Mouse (Mus musculus): Measurements from ENCODE around the gene Cst8. TPM values are rescaled to one million over a fixed set of nuclear protein-coding genes. Genes with fewer than 3 reads are reported as not detected.
"Not testable (repeated sequence)": the region's sequence is repeated elsewhere in the genome, so short reads cannot be mapped to it uniquely, and the experiment has no call there.

The Cst8 gene
- polyA plus RNA-seq (2015; fragmentation: Nextera tagmentation; extraction: Ambion mirVana) = not detected in 2 replicates

DNA sequence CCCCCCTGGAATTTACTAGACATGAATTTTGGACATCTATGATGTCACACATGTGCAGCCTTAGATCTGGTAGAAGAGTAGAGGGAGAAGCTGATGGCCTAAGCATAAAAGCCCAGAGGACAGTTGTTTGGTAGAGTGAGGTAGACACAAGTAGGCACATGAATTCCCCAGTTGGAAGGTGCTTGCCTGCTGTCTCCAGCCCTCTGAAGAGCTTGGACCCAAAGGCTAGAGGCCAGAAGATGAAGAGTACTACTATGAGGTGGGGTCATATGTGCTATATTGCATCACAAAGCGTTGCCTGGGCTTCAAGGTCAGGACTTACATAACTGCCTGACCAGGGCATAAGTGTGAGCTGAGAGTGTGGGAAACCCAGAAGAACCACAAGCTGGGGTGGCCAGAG, at the start of gene Cst8:
Gene Cst8 (plus strand): TSS at position 301 of the 400 bp plus-strand sequence.
- DNase-seq (no peak), ATAC-seq (ENCODE audit: low read depth) (no peak)
- Histone ChIP-seq H3K9me3 (replicated peaks) (no peaks in the 10 kb centered on the region), H3K4me3 (replicated peaks) (no peak within 1 kb of the TSS), H3K9ac (no peak within 1 kb of the TSS), H3K4me1 (replicated peaks) (no peaks in the 10 kb centered on the region), H3K36me3 (no peaks in the 10 kb centered on the region), H3K27me3 (no peaks in the 10 kb centered on the region), H3K4me2 (no peak within 1 kb of the TSS), H3K27ac (no peak within 1 kb of the TSS)
- 44% methylated on average over 1 of the region's 1 CpGs for WGBS (ENCODE audit: insufficient replicate concordance)

DNA sequence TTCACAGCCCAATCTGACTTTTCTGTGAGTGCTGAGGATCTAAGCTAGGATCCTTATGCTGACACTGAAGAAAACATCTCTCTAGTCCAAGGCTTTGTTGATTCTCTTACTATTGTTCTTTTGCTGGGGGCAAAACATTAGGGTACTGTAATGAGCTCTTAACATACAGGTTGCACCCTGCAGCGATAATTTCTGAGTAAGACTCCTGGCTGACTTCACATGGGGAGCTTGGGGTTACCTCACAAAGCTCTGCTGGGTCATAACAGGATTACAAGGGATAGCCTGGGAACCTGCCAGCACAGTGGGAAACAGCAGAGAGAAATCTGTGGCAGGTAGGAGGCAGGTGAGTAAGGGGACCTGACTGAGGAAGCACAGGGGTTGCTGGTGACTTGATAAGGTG, 48.5 kb upstream of the Cst8 start, which contains the start of gene Cstl1:
Gene Cstl1 (plus strand): TSS at position 301 of the 400 bp plus-strand sequence.
- no peak within 1 kb of the TSS for H3K4me3 ChIP-seq (replicated peaks)
- H3K36me3 ChIP-seq = no peaks in the 10 kb centered on the region
- no peak for DNase-seq
- 57% methylated on average over 1 of the region's 1 CpGs for WGBS (ENCODE audit: insufficient replicate concordance)
- ATAC-seq (ENCODE audit: low read depth) = no peak
- no peaks in the 10 kb centered on the region for H3K9me3 ChIP-seq (replicated peaks)
- H3K9ac ChIP-seq = no peak within 1 kb of the TSS
- H3K27me3 ChIP-seq = no peaks in the 10 kb centered on the region
- no peak within 1 kb of the TSS for H3K27ac ChIP-seq
- no peak within 1 kb of the TSS for H3K4me2 ChIP-seq
- H3K4me1 ChIP-seq (replicated peaks) = 0 out of 2 replicates have a peak, but pooled peaks cover 2% of the 10 kb centered on the region

GRCm38 (mm10) chr2:148751893-148752813, 46.4 kb upstream of the Cst8 start:
- H3K36me3 ChIP-seq = no peaks in the 10 kb centered on the region
- peak overlapping the region; percentile 30; the same call in 1 of the 2 replicates for H3K4me3 ChIP-seq (replicated peaks)
- H3K27me3 ChIP-seq = no peaks in the 10 kb centered on the region
- H3K9me3 ChIP-seq (replicated peaks) = no peaks in the 10 kb centered on the region
- DNase-seq = peak; percentile 55
- H3K4me1 ChIP-seq (replicated peaks) = 0 out of 2 replicates have a peak, but pooled peaks cover 2% of the 10 kb centered on the region
- H3K9ac ChIP-seq = no peak overlapping the region
- peak; percentile 48; the same call in 1 of the 2 replicates for ATAC-seq (ENCODE audit: low read depth)
- H3K27ac ChIP-seq = no peak overlapping the region
- H3K4me2 ChIP-seq = peak overlapping the region; percentile 60
- WGBS (ENCODE audit: insufficient replicate concordance) = 14% methylated on average over 15 of the region's 15 CpGs

- Histone ChIP-seq H3K27me3 (no peaks in the 10 kb centered on the region), H3K9me3 (replicated peaks) (no peaks in the 10 kb centered on the region), H3K36me3 (no peaks in the 10 kb centered on the region), H3K9ac (no peak overlapping the region), H3K27ac (no peak overlapping the region), H3K4me2 (no peak overlapping the region), H3K4me1 (replicated peaks) (0 out of 2 replicates have a peak, but pooled peaks cover 2% of the 10 kb centered on the region), H3K4me3 (replicated peaks) (no peak overlapping the region)
- 33% methylated on average over 1 of the region's 1 CpGs for WGBS (ENCODE audit: insufficient replicate concordance)
- DNase-seq (no peak), ATAC-seq (ENCODE audit: low read depth) (no peak)
These were observed 44.2 kb upstream of the Cst8 start for GRCm38 (mm10) chr2:148754310-148754846.

DNA sequence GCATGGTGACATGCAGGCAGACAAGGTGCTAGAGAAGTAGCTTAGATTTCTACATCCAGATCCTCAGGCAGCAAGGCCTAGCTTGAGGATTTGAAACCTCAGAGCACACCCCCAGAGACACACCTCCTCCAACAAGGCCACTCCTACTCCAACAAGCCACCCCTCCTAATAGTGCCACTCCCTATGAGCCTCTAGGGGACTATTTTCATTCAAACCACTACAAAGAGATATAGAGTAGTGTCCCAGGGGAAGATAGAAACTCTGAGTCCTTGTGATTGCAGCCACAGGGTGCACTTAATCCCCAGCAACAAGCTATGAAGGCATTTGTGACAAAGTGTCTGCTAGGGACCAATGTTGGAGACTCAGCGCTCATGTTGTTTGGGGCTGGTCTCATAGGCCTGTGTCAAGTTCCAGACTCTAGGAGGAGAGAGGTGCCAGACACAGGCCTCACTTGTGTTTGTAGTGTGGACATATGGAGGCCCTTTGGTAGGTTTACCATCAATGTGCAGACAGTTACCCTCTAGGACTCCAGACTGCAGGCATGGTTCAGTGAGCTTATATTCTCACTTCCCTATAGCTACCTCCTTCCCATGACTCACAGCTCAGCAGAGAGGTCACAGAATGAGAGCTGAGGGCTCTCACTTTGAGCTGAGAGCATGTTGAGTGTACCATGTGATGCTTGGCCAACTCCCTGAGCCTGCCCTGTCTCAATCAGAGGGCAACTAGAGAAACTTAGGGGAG, 34.8 kb upstream of the Cst8 start:
- ATAC-seq (ENCODE audit: low read depth) = no peak
- Histone ChIP-seq H3K27me3 (no peaks in the 10 kb centered on the region), H3K9ac (no peak overlapping the region), H3K27ac (no peak overlapping the region), H3K4me1 (replicated peaks) (no peaks in the 10 kb centered on the region), H3K9me3 (replicated peaks) (no peaks in the 10 kb centered on the region), H3K4me2 (no peak overlapping the region), H3K36me3 (no peaks in the 10 kb centered on the region), H3K4me3 (replicated peaks) (no peak overlapping the region)
- no peak for DNase-seq
- WGBS (ENCODE audit: insufficient replicate concordance) = 96% methylated on average over 1 of the region's 1 CpGs

GRCm38 (mm10) chr2:148771397-148771796, 27.2 kb upstream of the Cst8 start, which contains the start of gene Cst11:
TSS of gene Cst11 (minus strand) at chr2:148771497.
- DNase-seq; H3K27ac ChIP-seq; H3K27me3 ChIP-seq; H3K4me2 ChIP-seq; H3K9ac ChIP-seq; H3K9me3 ChIP-seq (replicated peaks); H3K4me1 ChIP-seq (replicated peaks); H3K36me3 ChIP-seq; H3K4me3 ChIP-seq (replicated peaks); ATAC-seq (ENCODE audit: low read depth): not testable (repeated sequence)
- WGBS (ENCODE audit: insufficient replicate concordance) = 71% methylated on average over 4 of the region's 4 CpGs

DNA sequence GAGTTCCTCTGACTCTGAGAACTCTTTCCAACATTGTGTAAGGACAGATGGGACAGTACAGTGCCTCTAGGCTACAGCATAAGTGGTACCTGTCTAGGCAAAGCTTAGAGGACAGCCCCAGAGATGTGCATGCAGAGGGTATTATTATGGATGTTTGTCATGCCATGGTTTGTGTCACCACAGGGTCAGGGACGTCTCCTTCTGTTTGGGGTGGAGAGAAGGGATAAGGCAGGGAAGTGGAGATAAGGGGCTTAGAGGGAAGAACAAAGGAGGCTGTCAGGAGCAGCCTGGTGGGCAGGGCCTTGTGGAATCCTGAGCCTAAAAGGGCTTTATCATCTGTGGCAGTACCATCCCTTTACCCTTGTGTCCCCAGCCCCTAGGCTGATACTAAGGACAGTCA, 16.9 kb upstream of the Cst8 start, which contains the start of gene 8030411F24Rik:
Gene 8030411F24Rik (plus strand): TSS at position 301 of the 400 bp plus-strand sequence.
- Histone ChIP-seq H3K9me3 (replicated peaks) (no peaks in the 10 kb centered on the region), H3K4me2 (no peak within 1 kb of the TSS), H3K9ac (no peak within 1 kb of the TSS), H3K27me3 (no peaks in the 10 kb centered on the region), H3K4me1 (replicated peaks) (no peaks in the 10 kb centered on the region), H3K27ac (no peak within 1 kb of the TSS), H3K36me3 (no peaks in the 10 kb centered on the region), H3K4me3 (replicated peaks) (no peak within 1 kb of the TSS)
- ATAC-seq (ENCODE audit: low read depth) (no peak), DNase-seq (no peak)
- WGBS (ENCODE audit: insufficient replicate concordance) = 14% methylated on average over 1 of the region's 1 CpGs

GRCm38 (mm10) chr2:148789142-148789541, 9.4 kb upstream of the Cst8 start, which contains the start of gene Cst12:
TSS of gene Cst12 (plus strand) at chr2:148789361.
- ATAC-seq (ENCODE audit: low read depth) (no peak), DNase-seq (no peak)
- 72% methylated on average over 6 of the region's 6 CpGs for WGBS (ENCODE audit: insufficient replicate concordance)

DNA sequence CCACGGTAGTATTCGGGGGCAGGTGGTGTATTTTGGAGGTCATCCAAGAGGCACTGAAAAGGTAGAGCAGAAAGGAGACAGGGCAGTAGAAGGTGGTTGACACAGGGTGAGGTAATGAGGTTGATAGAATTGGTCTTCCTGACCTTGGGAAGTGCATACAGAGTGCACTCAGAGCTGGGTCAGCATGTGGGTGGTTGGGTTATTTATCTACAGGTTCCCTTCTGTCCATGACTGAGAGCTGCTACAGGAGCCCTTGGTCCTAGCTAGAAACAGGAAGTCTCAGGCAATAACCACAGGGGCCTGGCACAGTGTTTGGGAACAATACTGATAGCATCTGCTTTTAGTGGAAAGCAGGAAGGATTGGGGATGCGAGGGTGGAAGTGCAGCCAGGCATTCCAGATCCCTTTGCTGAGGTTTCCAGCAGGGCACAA, 2.9 kb downstream of the Cst8 start:
- peak; percentile 45; the same call in 1 of the 2 replicates for ATAC-seq (ENCODE audit: low read depth)
- no peaks in the 10 kb centered on the region for H3K4me1 ChIP-seq (replicated peaks)
- H3K36me3 ChIP-seq = no peaks in the 10 kb centered on the region
- H3K9ac ChIP-seq = no peak overlapping the region
- no peak overlapping the region for H3K27ac ChIP-seq
- WGBS (ENCODE audit: insufficient replicate concordance) = 28% methylated on average over 3 of the region's 3 CpGs
- no peak overlapping the region for H3K4me2 ChIP-seq
- H3K4me3 ChIP-seq (replicated peaks) = no peak overlapping the region
- no peak for DNase-seq
- H3K27me3 ChIP-seq = no peaks in the 10 kb centered on the region
- no peaks in the 10 kb centered on the region for H3K9me3 ChIP-seq (replicated peaks)

More at GRCm38 (mm10) chr2:148789142-148789541, 9.4 kb upstream of the Cst8 start, which contains the start of gene Cst12:
- Histone ChIP-seq H3K4me1 (replicated peaks) (no peaks in the 10 kb centered on the region), H3K27me3 (no peaks in the 10 kb centered on the region), H3K9ac (no peak within 1 kb of the TSS), H3K36me3 (no peaks in the 10 kb centered on the region), H3K4me3 (replicated peaks) (no peak within 1 kb of the TSS), H3K27ac (no peak within 1 kb of the TSS), H3K9me3 (replicated peaks) (no peaks in the 10 kb centered on the region), H3K4me2 (no peak within 1 kb of the TSS)

GRCm38 (mm10) chr2:148806696-148807095, 8.1 kb downstream of the Cst8 start:
- H3K27me3 ChIP-seq = no peaks in the 10 kb centered on the region
- no peak overlapping the region for H3K9ac ChIP-seq
- H3K27ac ChIP-seq = no peak overlapping the region
- WGBS (ENCODE audit: insufficient replicate concordance) = 57% methylated on average over 6 of the region's 6 CpGs
- DNase-seq = no peak
- no peaks in the 10 kb centered on the region for H3K36me3 ChIP-seq
- H3K4me1 ChIP-seq (replicated peaks) = no peaks in the 10 kb centered on the region
- no peak for ATAC-seq (ENCODE audit: low read depth)
- H3K4me2 ChIP-seq = no peak overlapping the region
- no peaks in the 10 kb centered on the region for H3K9me3 ChIP-seq (replicated peaks)
- H3K4me3 ChIP-seq (replicated peaks) = no peak overlapping the region

DNA sequence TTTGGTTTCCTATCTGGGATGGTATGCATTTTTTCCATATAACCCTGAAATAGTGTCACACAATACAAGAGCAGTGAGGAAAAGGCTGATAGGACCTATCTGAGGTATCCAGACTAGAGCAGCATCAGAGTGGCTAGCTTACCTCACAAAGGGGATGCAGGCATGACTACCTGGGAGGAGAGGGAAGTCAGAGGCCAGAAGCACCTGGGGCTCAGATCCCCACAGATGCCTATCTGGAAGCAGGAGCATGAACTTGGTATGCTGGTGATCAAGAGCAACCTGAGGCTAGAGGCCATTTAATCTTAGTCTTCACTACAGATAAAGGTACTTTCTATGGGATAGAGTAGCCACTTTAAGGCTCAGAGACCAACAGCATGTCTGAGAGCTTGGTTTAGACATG, 21.3 kb downstream of the Cst8 start, which contains the start of gene Cst13:
Gene Cst13 (plus strand): TSS at position 173 of the 400 bp plus-strand sequence.
- no peaks in the 10 kb centered on the region for H3K27me3 ChIP-seq
- no peaks in the 10 kb centered on the region for H3K9me3 ChIP-seq (replicated peaks)
- H3K4me1 ChIP-seq (replicated peaks) = no peaks in the 10 kb centered on the region
- H3K4me3 ChIP-seq (replicated peaks) = no peak within 1 kb of the TSS
- no peak within 1 kb of the TSS for H3K4me2 ChIP-seq
- no peaks in the 10 kb centered on the region for H3K36me3 ChIP-seq
- ATAC-seq (ENCODE audit: low read depth) (no peak), DNase-seq (no peak)
- no peak within 1 kb of the TSS for H3K27ac ChIP-seq
- no peak within 1 kb of the TSS for H3K9ac ChIP-seq

Measured in liver, embryonic 13.5 days (tissue).